Mouse (Mus musculus) embryonic facial prominence, embryonic 15.5 days (tissue): ENCODE measurements around the gene Sdk1. TPM values are rescaled to one million over a fixed set of nuclear protein-coding genes. Genes with fewer than 3 reads are reported as not detected.
"Not testable (repeated sequence)": the region's sequence is repeated elsewhere in the genome, so short reads cannot be mapped to it uniquely, and the experiment has no call there.

Source experiments
- ATAC-seq: fragments of 200-750 bp; cut with Nextera tagmentation; 2 replicates; pipeline ENCODE4 v1.8.0; 2017; ENCODE audit warnings: low read depth, moderate TSS enrichment; ENCODE audit not compliant: insufficient number of reproducible peaks, low FRiP score, low TSS enrichment
- H3K27ac ChIP-seq: fragments of 300-500 bp; sonication (generic); replicated peaks from 2 replicates; pipeline ENCODE4 v1.5.1; 2015; ENCODE audit warnings: mild to moderate bottlenecking, inconsistent platforms
- H3K27me3 ChIP-seq: fragments of 300-500 bp; sonication (generic); 2 replicates; pipeline ENCODE4 v1.6.1; 2015; ENCODE audit warnings: inconsistent platforms
- H3K36me3 ChIP-seq: fragments of 300-500 bp; sonication (generic); 2 replicates; pipeline ENCODE4 v1.6.1; 2015; ENCODE audit warnings: mild to moderate bottlenecking, inconsistent platforms
- H3K4me1 ChIP-seq: fragments of 300-500 bp; sonication (generic); 2 replicates; pipeline ENCODE4 v1.6.1; 2015; ENCODE audit warnings: inconsistent platforms
- H3K4me2 ChIP-seq: fragments of 300-500 bp; sonication (generic); replicated peaks from 2 replicates; pipeline ENCODE4 v1.6.1; 2015; ENCODE audit warnings: mild to moderate bottlenecking, inconsistent platforms
- H3K4me3 ChIP-seq: fragments of 300-500 bp; sonication (generic); replicated peaks from 2 replicates; pipeline ENCODE4 v1.5.1; 2015; ENCODE audit warnings: mild to moderate bottlenecking, inconsistent platforms
- H3K9ac ChIP-seq: fragments of 300-500 bp; sonication (generic); 2 replicates; pipeline ENCODE4 v1.6.1; 2015; ENCODE audit warnings: inconsistent platforms
- H3K9me3 ChIP-seq: fragments of 300-500 bp; sonication (generic); replicated peaks from 2 replicates; pipeline ENCODE4 v1.6.1; 2016; ENCODE audit warnings: inconsistent platforms
- WGBS: fragments of 180-500 bp; shearing (Covaris S2); methylation state at CpG from one replicate; pipeline ENCODE4 v1.1.7; 2015; 5-methylcytosine and 5-hydroxymethylcytosine counted together
- polyA plus RNA-seq: library from polyadenylated mRNA; unstranded; fragments of >200 nt; fragmentation: Nextera tagmentation; extraction: Ambion mirVana; gene quantifications from 2 replicates; pipeline ENCODE4 v1.2.1, GENCODE M21; 2015

Sdk1 gene
- polyA plus RNA-seq, 1 experiment from 2014 or later: 2.6 TPM

- Histone ChIP-seq H3K36me3 (no peaks in the 10 kb centered on the region), H3K4me1 (no peaks in the 10 kb centered on the region), H3K4me2 (no peak overlapping the region), H3K27me3 (no peaks in the 10 kb centered on the region), H3K9ac (no peak overlapping the region), H3K4me3 (no peak overlapping the region), H3K27ac (no peak overlapping the region), H3K9me3 (no peaks in the 10 kb centered on the region)
- ATAC-seq: no peak
- WGBS: 86% methylated on average over 11 of the region's 11 CpGs
Observed at GRCm38 (mm10) chr5:141636406-141636805, 395.1 kb downstream of the Sdk1 start.

DNA sequence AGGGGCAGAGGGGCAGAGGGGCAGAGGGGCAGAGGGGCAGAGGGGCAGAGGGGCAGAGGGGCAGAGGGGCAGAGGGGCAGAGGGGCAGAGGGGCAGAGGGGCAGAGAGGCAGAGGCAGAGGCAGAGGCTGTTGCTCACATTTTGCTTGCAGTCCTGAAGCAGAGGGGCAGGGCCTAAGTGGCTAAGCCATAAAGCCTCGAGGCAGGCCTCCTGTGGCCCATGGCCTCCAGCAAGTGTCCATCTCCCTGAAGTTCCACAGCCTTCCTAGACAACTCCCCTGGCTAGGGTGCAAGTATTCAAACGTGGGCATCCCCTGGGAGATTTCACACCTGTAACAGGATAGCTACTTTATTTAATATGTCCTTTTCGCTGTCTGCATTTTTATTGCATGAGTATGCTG, 395.8 kb downstream of the Sdk1 start:
- not testable (repeated sequence) for H3K4me1 ChIP-seq, H3K9ac ChIP-seq, H3K27me3 ChIP-seq, H3K4me2 ChIP-seq, ATAC-seq, H3K9me3 ChIP-seq, H3K27ac ChIP-seq, H3K4me3 ChIP-seq, H3K36me3 ChIP-seq
- 56% methylated on average over 3 of the region's 3 CpGs for WGBS

- no peak for ATAC-seq
- H3K9me3 ChIP-seq: no peaks in the 10 kb centered on the region
- no peaks in the 10 kb centered on the region for H3K36me3 ChIP-seq
- 85% methylated on average over 5 of the region's 5 CpGs for WGBS
- H3K4me1 ChIP-seq: no peaks in the 10 kb centered on the region
- no peak overlapping the region for H3K4me2 ChIP-seq
- H3K27ac ChIP-seq: no peak overlapping the region
- H3K9ac ChIP-seq: no peak overlapping the region
- H3K27me3 ChIP-seq: no peaks in the 10 kb centered on the region
- H3K4me3 ChIP-seq: no peak overlapping the region
Observed at GRCm38 (mm10) chr5:141645671-141646070, 404.4 kb downstream of the Sdk1 start.

- Histone ChIP-seq H3K4me3 (no peak overlapping the region), H3K27me3 (no peaks in the 10 kb centered on the region), H3K4me1 (no peaks in the 10 kb centered on the region), H3K27ac (no peak overlapping the region), H3K9me3 (no peaks in the 10 kb centered on the region), H3K36me3 (no peaks in the 10 kb centered on the region), H3K9ac (no peak overlapping the region), H3K4me2 (no peak overlapping the region)
- WGBS: 75% methylated on average over 2 of the region's 2 CpGs
- ATAC-seq: no peak
Observed at GRCm38 (mm10) chr5:141646621-141647020, 405.3 kb downstream of the Sdk1 start.

- WGBS: 55% methylated on average over 6 of the region's 6 CpGs
- ATAC-seq: no peak
Observed at GRCm38 (mm10) chr5:141649831-141650375, 408.6 kb downstream of the Sdk1 start.

DNA sequence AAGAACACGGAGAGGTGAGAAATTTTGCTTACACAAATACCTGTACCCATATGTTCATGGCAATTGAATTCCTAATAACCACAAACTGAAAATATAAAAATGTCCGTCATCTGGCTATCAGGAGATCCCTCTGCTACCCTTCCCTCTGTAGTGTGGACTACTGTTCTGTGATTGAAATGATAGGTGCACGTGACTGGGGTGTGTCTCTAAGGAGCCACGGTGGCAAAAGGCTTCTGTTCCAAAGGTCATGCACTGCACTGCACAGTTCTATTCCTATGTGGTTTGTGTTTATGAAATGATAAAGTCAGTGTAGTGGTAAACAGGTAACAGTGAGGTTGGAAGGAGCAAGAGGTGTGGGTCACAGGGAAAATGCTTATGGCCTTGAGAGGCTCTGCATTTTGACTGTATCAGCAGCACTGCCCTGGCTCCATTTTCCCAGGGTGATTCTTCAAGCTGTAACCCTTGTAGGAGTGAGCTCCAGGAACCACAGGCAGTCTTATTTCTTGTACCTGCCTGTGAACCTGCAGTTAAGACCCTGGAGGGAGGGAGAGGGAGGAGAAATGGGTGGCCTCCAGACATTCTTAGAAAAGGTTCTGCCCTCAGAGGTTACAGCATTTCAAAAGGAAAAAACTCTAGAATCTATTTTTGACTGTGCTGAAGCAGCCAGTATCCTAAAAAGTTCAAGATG, 410.5 kb downstream of the Sdk1 start:
- H3K4me3 ChIP-seq: no peak overlapping the region
- no peak overlapping the region for H3K27ac ChIP-seq
- no peak overlapping the region for H3K4me2 ChIP-seq
- no peak overlapping the region for H3K9ac ChIP-seq
- H3K4me1 ChIP-seq: no peaks in the 10 kb centered on the region
- H3K27me3 ChIP-seq: no peaks in the 10 kb centered on the region
- ATAC-seq: no peak
- H3K9me3 ChIP-seq: no peaks in the 10 kb centered on the region
- 85% methylated on average over 4 of the region's 4 CpGs for WGBS
- no peaks in the 10 kb centered on the region for H3K36me3 ChIP-seq

More at GRCm38 (mm10) chr5:141649831-141650375, 408.6 kb downstream of the Sdk1 start:
- H3K27ac ChIP-seq: no peak overlapping the region
- no peak overlapping the region for H3K4me2 ChIP-seq
- no peak overlapping the region for H3K4me3 ChIP-seq
- H3K27me3 ChIP-seq: no peaks in the 10 kb centered on the region
- H3K9me3 ChIP-seq: no peaks in the 10 kb centered on the region
- H3K36me3 ChIP-seq: no peaks in the 10 kb centered on the region
- H3K4me1 ChIP-seq: no peaks in the 10 kb centered on the region
- no peak overlapping the region for H3K9ac ChIP-seq

GRCm38 (mm10) chr5:141676371-141676770, 435.1 kb downstream of the Sdk1 start:
- 64% methylated on average over 1 of the region's 1 CpGs for WGBS
- no peaks in the 10 kb centered on the region for H3K9me3 ChIP-seq

GRCm38 (mm10) chr5:141677034-141677433, 435.7 kb downstream of the Sdk1 start:
- Histone ChIP-seq H3K9me3 (no peaks in the 10 kb centered on the region), H3K4me2 (no peak overlapping the region), H3K4me1 (no peaks in the 10 kb centered on the region), H3K4me3 (no peak overlapping the region), H3K36me3 (no peaks in the 10 kb centered on the region), H3K27ac (no peak overlapping the region), H3K27me3 (no peaks in the 10 kb centered on the region), H3K9ac (no peak overlapping the region)
- ATAC-seq: no peak
- 84% methylated on average over 1 of the region's 1 CpGs for whole genome bisulfite sequencing

More at GRCm38 (mm10) chr5:141676371-141676770, 435.1 kb downstream of the Sdk1 start:
- no peak overlapping the region for H3K4me3 ChIP-seq
- no peaks in the 10 kb centered on the region for H3K4me1 ChIP-seq
- no peak for ATAC-seq
- no peaks in the 10 kb centered on the region for H3K36me3 ChIP-seq
- no peak overlapping the region for H3K27ac ChIP-seq
- no peak overlapping the region for H3K9ac ChIP-seq
- H3K4me2 ChIP-seq: no peak overlapping the region
- H3K27me3 ChIP-seq: no peaks in the 10 kb centered on the region

GRCm38 (mm10) chr5:141677841-141678240, 436.6 kb downstream of the Sdk1 start:
- Histone ChIP-seq H3K9ac (no peak overlapping the region), H3K9me3 (no peaks in the 10 kb centered on the region)
- no peak for ATAC-seq

GRCm38 (mm10) chr5:141686876-141687420, 445.7 kb downstream of the Sdk1 start:
- Histone ChIP-seq H3K9me3 (no peaks in the 10 kb centered on the region), H3K27me3 (no peaks in the 10 kb centered on the region), H3K36me3 (no peaks in the 10 kb centered on the region), H3K9ac (no peak overlapping the region), H3K4me3 (no peak overlapping the region), H3K27ac (no peak overlapping the region), H3K4me2 (no peak overlapping the region), H3K4me1 (peaks cover 16% of the 10 kb centered on the region)
- WGBS: 46% methylated on average over 7 of the region's 7 CpGs
- ATAC-seq: no peak

More at GRCm38 (mm10) chr5:141677841-141678240, 436.6 kb downstream of the Sdk1 start:
- no peaks in the 10 kb centered on the region for H3K4me1 ChIP-seq
- H3K36me3 ChIP-seq: no peaks in the 10 kb centered on the region
- H3K27me3 ChIP-seq: no peaks in the 10 kb centered on the region
- H3K27ac ChIP-seq: no peak overlapping the region
- 80% methylated on average over 8 of the region's 8 CpGs for WGBS
- no peak overlapping the region for H3K4me3 ChIP-seq
- no peak overlapping the region for H3K4me2 ChIP-seq

GRCm38 (mm10) chr5:141689442-141690105, 448.3 kb downstream of the Sdk1 start:
- H3K27me3 ChIP-seq: no peaks in the 10 kb centered on the region
- no peak overlapping the region for H3K4me3 ChIP-seq
- WGBS: 57% methylated on average over 12 of the region's 12 CpGs
- H3K9ac ChIP-seq: no peak overlapping the region
- no peak for ATAC-seq
- no peaks in the 10 kb centered on the region for H3K36me3 ChIP-seq
- H3K9me3 ChIP-seq: no peaks in the 10 kb centered on the region
- peaks cover 29% of the 10 kb centered on the region for H3K4me1 ChIP-seq
- no peak overlapping the region for H3K27ac ChIP-seq
- no peak overlapping the region for H3K4me2 ChIP-seq
